Mouse (Mus musculus) CH12.LX (cell line): ENCODE results near the gene Mmel1. TPM values are rescaled to one million over a fixed set of nuclear protein-coding genes. Genes with fewer than 3 reads are reported as not detected.

Experiments
- DNase-seq: peaks from one replicate; pipeline ENCODE4 v3.0.0-alpha.2; 2013; ENCODE audit errors: extremely low read depth
- H3K27ac ChIP-seq: 2 replicates; pipeline ENCODE4 v1.5.1; 2012; ENCODE audit warnings: low read depth, mild to moderate bottlenecking, control low read depth, moderate library complexity; ENCODE audit not compliant: insufficient read depth
- H3K27me3 ChIP-seq: replicated peaks from 2 replicates; pipeline ENCODE3; 2012; ENCODE audit warnings: inconsistent platforms
- H3K36me3 ChIP-seq, 2 experiments: replicated peaks in 1 of 2; 2 replicates each; pipeline versions ENCODE3 to v1.6.1; 2012; ENCODE audit warnings: inconsistent platforms in 1 of 2, low read length in 1 of 2, mild to moderate bottlenecking in 1 of 2, mixed read lengths in 1 of 2, moderate library complexity in 1 of 2; ENCODE audit not compliant: control insufficient read depth in 1 of 2, insufficient read depth in 1 of 2
- H3K4me1 ChIP-seq, 2 experiments: 2 replicates each; pipeline ENCODE4 v1.6.1; 2012; ENCODE audit warnings: inconsistent platforms in 1 of 2, moderate library complexity in 1 of 2; ENCODE audit not compliant: insufficient read depth in 2 of 2, control insufficient read depth in 1 of 2
- H3K4me2 ChIP-seq: 2 replicates; pipeline ENCODE4 v1.6.1; 2012; ENCODE audit warnings: low read depth, mild to moderate bottlenecking, control low read depth; ENCODE audit not compliant: poor library complexity, insufficient read depth, severe bottlenecking
- H3K4me3 ChIP-seq, 3 experiments: fragments of 150-350 bp in 1 of 3; sonication (generic) in 1 of 3; replicated peaks in 1 of 3; 2 replicates each; pipeline versions ENCODE3 to v1.5.1; 2011 to 2012; ENCODE audit warnings: low read depth in 2 of 3, low read length in 2 of 3, mild to moderate bottlenecking in 2 of 3, moderate library complexity in 2 of 3, control low read depth in 1 of 3, improper control_type of control experiment in 1 of 3, inconsistent platforms in 1 of 3, mixed read lengths in 1 of 3; ENCODE audit not compliant: poor library complexity in 1 of 3
- H3K79me2 ChIP-seq: replicated peaks from 2 replicates; pipeline ENCODE4 v1.6.1; 2012; ENCODE audit warnings: mild to moderate bottlenecking, moderate library complexity; ENCODE audit not compliant: control insufficient read depth, poor library complexity, insufficient read depth, severe bottlenecking; ENCODE audit errors: extremely low read depth
- H3K9ac ChIP-seq: 2 replicates; pipeline ENCODE4 v1.6.1; 2012; ENCODE audit warnings: low read depth, mild to moderate bottlenecking, control low read depth, moderate library complexity; ENCODE audit not compliant: insufficient read depth
- H3K9me3 ChIP-seq: replicated peaks from 2 replicates; pipeline ENCODE3; 2012; ENCODE audit warnings: low read length, inconsistent platforms, mixed read lengths
- BHLHE40 ChIP-seq: IDR thresholded peaks from 2 replicates; pipeline ENCODE4 v1.6.1; 2011; ENCODE audit warnings: mild to moderate bottlenecking, low read depth, low read length, improper control_type of control experiment
- ELF1 ChIP-seq: IDR thresholded peaks from 2 replicates; pipeline ENCODE4 v1.6.1; 2014; ENCODE audit warnings: low read depth, mild to moderate bottlenecking, inconsistent platforms, low read length, improper control_type of control experiment
- GABPA ChIP-seq: IDR thresholded peaks from 2 replicates; pipeline ENCODE4 v1.6.1; 2012; ENCODE audit warnings: low read depth, low read length, improper control_type of control experiment, inconsistent platforms; ENCODE audit not compliant: insufficient replicate concordance
- HCFC1 ChIP-seq: IDR thresholded peaks from 2 replicates; pipeline ENCODE4 v1.6.1; 2012; ENCODE audit warnings: low read depth, mild to moderate bottlenecking, inconsistent platforms, low read length, improper control_type of control experiment
- JUN ChIP-seq: IDR thresholded peaks from 2 replicates; pipeline ENCODE4 v1.6.1; 2011; ENCODE audit warnings: low read depth, mild to moderate bottlenecking, low read length, improper control_type of control experiment, moderate library complexity; ENCODE audit not compliant: insufficient read depth
- KAT2A ChIP-seq: IDR thresholded peaks from 2 replicates; pipeline ENCODE4 v1.6.1; 2012; ENCODE audit warnings: low read length, improper control_type of control experiment, inconsistent platforms; ENCODE audit not compliant: insufficient replicate concordance
- MAFK ChIP-seq: IDR thresholded peaks from 2 replicates; pipeline ENCODE4 v1.6.1; 2011; ENCODE audit warnings: low read length, improper control_type of control experiment; ENCODE audit not compliant: insufficient replicate concordance
- MEF2A ChIP-seq: IDR thresholded peaks from 2 replicates; pipeline ENCODE4 v1.6.1; 2014; ENCODE audit warnings: low read depth, mild to moderate bottlenecking, inconsistent platforms, low read length, improper control_type of control experiment, borderline replicate concordance
- MXI1 ChIP-seq: IDR thresholded peaks from 2 replicates; pipeline ENCODE4 v1.6.1; 2011; ENCODE audit warnings: mild to moderate bottlenecking, low read depth, low read length, improper control_type of control experiment
- MYC ChIP-seq: IDR thresholded peaks from 2 replicates; pipeline ENCODE4 v1.6.1; 2011; ENCODE audit warnings: low read depth, mild to moderate bottlenecking, improper control_type of control experiment, low read length
- NELFE ChIP-seq: IDR thresholded peaks from 2 replicates; pipeline ENCODE4 v1.6.1; 2011; ENCODE audit warnings: low read depth, low read length, improper control_type of control experiment
- RAD21 ChIP-seq: IDR thresholded peaks from 2 replicates; pipeline ENCODE4 v1.6.1; 2011; ENCODE audit warnings: low read depth, mild to moderate bottlenecking, low read length, improper control_type of control experiment, moderate library complexity
- RCOR1 ChIP-seq: conservative IDR thresholded peaks from 2 replicates; pipeline ENCODE4 v1.6.1; 2012; ENCODE audit warnings: low read depth, mild to moderate bottlenecking, inconsistent platforms, low read length, improper control_type of control experiment
- SIN3A ChIP-seq: IDR thresholded peaks from 2 replicates; pipeline ENCODE4 v1.6.1; 2012; ENCODE audit warnings: low read length, improper control_type of control experiment, inconsistent platforms
- TCF12 ChIP-seq: IDR thresholded peaks from 2 replicates; pipeline ENCODE4 v1.6.1; 2014; ENCODE audit warnings: low read depth, mild to moderate bottlenecking, inconsistent platforms, low read length, improper control_type of control experiment
- ZC3H11A ChIP-seq: IDR thresholded peaks from 2 replicates; pipeline ENCODE4 v1.6.1; 2012; ENCODE audit warnings: low read depth, mild to moderate bottlenecking, inconsistent platforms, low read length, improper control_type of control experiment
- ZNF384 ChIP-seq: IDR thresholded peaks from 2 replicates; pipeline ENCODE4 v1.6.1; 2012; ENCODE audit warnings: low read depth, low read length, improper control_type of control experiment, inconsistent platforms
- dilution Hi-C: fragments of 300-500 bp; cut with MboI; formaldehyde crosslinking; loops from 2 replicates; pipeline ENCODE4 v1.14.3; 2020; ENCODE audit warnings: low sequenced_read_pairs; ENCODE audit not compliant: extremely low pct_unique_long_range_greater_than_20kb, extremely low pct_ligation_motif_present
- in situ Hi-C: fragments of 300-500 bp; cut with MboI; formaldehyde crosslinking; loops from 3 replicates; pipeline ENCODE4 v1.14.3; 2019; ENCODE audit warnings: low sequenced_read_pairs, low pct_ligation_motif_present, low pct_unique_long_range_greater_than_20kb, mixed read lengths
- polyA plus RNA-seq: library from polyadenylated mRNA; unstranded; fragments of >175 nt; gene quantifications from 2 replicates; pipeline ENCODE4 v1.2.1, GENCODE M21; 2012; ENCODE audit warnings: low read depth; ENCODE audit not compliant: insufficient read length
- total RNA-seq, 2 experiments: library from RNA; depleted of rRNA; stranded (reverse); fragments of 300-350 nt in 1 of 2; fragments of >200 nt in 1 of 2; gene quantifications; 2 replicates each; pipeline ENCODE4 v1.2.3; 2012 to 2014

Mmel1 gene
- total and polyA plus RNA-seq, 3 experiments = 0.70 to 3.9 (median 2.0) TPM

- no peaks in the 10 kb centered on the region for H3K79me2 ChIP-seq
- H3K27ac ChIP-seq = no peak overlapping the region
- in situ Hi-C loops (no loop called here), dilution Hi-C loops (no loop called here)
- H3K4me3 ChIP-seq = no peak overlapping the region
- H3K9ac ChIP-seq = no peak overlapping the region
- H3K4me2 ChIP-seq = no peak overlapping the region
- H3K4me1 ChIP-seq = peaks cover 3 to 6% of the 10 kb centered on the region in 2 experiments; a peak in 2 of 4 replicates
- no peaks in the 10 kb centered on the region for H3K36me3 ChIP-seq
- H3K27me3 ChIP-seq = peaks cover 26% of the 10 kb centered on the region
- DNase-seq = no peak
- no peak for TF ChIP-seq TCF12
- no peak for TF ChIP-seq SIN3A
- no peak for TF ChIP-seq MEF2A
- no peak for TF ChIP-seq ZC3H11A
- TF ChIP-seq RCOR1 = no peak
- no peak for TF ChIP-seq ELF1
- TF ChIP-seq JUN = no peak
- no peak for TF ChIP-seq MAFK
- no peak for TF ChIP-seq NELFE
- no peak for TF ChIP-seq ZNF384
- TF ChIP-seq MXI1 = no peak
- TF ChIP-seq KAT2A = no peak
- TF ChIP-seq RAD21 = no peak
- TF ChIP-seq MYC = no peak
- TF ChIP-seq BHLHE40 = no peak
- no peak for TF ChIP-seq HCFC1
- TF ChIP-seq GABPA = no peak
- TF ChIP-seq, all 38 proteins: peak for 0
- H3K9me3 ChIP-seq = peaks cover 15% of the 10 kb centered on the region
Measured at GRCm38 (mm10) chr4:154855721-154856479, 13.5 kb upstream of the Mmel1 start.

DNA sequence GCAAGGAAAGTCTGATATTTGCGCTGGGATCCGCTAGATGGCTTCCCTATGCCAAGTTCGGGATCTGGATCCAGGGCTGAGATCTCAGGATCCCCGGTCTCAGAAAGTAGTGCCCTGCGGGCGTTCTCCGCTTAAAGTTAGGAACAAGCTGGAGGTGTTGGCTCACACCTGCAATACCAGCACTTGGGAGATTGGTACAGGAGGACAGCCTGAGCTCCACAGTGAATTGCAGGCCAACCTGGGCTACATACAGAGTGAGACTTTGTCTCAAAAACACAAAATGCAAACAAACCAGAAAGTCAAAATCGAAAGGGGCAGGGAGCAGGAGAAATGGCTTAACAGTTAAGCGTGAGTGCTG is 12.9 kb upstream of the Mmel1 start:
- Histone ChIP-seq H3K9me3 (peaks cover 15% of the 10 kb centered on the region), H3K9ac (no peak overlapping the region), H3K27ac (no peak overlapping the region), H3K4me3 (no peak overlapping the region), H3K36me3 (no peaks in the 10 kb centered on the region), H3K27me3 (peaks cover 32% of the 10 kb centered on the region), H3K4me1 (peaks cover 3 to 6% of the 10 kb centered on the region in 2 experiments; a peak in 2 of 4 replicates), H3K79me2 (no peaks in the 10 kb centered on the region), H3K4me2 (no peak overlapping the region)
- no peak for TF ChIP-seq MXI1
- no peak for DNase-seq
- in situ Hi-C loops (no loop called here), dilution Hi-C loops (no loop called here)
